Mouse (Mus musculus) layer of hippocampus, adult 11-12 months (tissue): Measurements from ENCODE around the gene Rnft1.
A peak's percentile ranks its signal among the peaks of the same experiment; 100 is the strongest.
"Not testable (repeated sequence)": the region's sequence is repeated elsewhere in the genome, so short reads cannot be mapped to it uniquely, and the experiment has no call there.

Source experiments
- DNase-seq: peaks from one replicate; pipeline ENCODE4 v3.0.0; 2022; ENCODE audit warnings: low spot score

Rnft1 gene

DNA sequence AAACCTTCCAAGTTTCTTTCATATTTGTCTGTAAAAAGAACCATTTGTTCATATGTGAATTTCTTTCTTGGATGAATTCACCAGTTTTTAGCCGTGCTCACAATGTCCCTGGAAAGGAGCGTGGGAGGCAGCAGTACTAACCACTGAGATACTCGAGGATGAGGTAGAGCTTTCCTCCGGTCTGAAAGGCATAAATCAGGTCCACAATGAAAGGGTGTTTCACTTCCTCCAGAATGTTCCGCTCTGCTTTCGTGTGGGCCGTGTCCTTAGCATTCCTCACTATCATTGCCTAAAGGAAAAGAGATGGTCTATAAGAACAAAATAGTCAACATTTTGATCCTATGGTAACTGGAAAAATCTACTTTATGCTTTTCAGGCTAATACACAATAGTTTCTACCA is 35.3 kb downstream of the Rnft1 start:
- no peak for DNase-seq

DNA sequence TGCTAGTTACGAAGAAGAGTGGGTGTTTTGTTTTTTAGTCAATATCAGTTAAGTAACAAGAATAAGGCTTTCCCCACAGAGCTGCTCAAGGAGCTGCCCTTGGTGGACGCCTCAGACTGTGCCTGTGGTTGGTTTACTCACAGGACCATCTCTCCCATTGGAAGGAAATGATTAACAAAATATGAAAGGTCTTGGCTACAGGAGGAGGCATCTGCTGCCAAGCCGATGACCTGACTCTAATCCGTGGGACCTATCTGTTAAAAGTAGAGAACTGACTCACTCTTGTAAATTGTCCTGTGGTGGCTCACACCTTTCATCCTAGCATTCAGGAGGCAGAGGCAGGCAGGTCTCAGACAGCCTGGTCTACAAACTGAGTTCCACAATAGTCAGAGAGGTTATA is 43.1 kb downstream of the Rnft1 start:
- no peak for DNase-seq

DNA sequence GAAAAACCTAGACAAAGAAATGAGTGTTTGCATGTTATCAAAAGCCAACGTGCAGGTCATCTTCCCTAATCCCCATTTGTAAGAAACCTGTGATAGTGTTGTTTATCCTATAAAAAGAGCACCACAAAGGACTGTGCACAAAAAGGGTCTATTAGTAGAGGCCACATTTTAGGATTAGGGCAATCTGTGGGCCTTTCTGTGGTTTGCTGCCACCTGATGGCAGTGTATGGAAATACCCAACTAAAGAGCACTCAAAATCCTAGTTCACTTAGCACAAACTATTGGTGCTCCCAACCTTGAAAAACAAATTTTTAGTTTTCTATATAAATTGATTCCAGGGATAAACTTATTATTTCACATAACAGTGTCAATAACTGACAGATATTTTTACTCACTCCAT is 48.4 kb downstream of the Rnft1 start:
- DNase-seq = no peak

DNA sequence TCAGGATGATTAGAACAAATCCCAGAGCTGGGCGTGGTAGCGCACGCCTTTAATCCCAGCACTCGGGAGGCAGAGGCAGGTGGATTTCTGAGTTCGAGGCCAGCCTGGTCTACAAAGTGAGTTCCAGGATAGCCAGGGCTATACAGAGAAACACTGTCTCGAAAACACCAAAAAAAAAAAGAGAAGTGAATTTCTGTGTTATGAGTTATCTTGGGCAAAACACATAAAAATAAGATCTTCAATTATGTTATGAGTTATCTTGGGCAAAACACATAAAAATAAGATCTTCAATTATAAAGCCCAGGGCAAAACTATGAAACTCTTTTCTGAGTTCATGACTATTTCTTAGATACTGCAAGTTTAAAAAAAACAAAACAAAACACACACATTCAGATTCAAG is 48.8 kb downstream of the Rnft1 start:
- not testable (repeated sequence) for DNase-seq

DNA sequence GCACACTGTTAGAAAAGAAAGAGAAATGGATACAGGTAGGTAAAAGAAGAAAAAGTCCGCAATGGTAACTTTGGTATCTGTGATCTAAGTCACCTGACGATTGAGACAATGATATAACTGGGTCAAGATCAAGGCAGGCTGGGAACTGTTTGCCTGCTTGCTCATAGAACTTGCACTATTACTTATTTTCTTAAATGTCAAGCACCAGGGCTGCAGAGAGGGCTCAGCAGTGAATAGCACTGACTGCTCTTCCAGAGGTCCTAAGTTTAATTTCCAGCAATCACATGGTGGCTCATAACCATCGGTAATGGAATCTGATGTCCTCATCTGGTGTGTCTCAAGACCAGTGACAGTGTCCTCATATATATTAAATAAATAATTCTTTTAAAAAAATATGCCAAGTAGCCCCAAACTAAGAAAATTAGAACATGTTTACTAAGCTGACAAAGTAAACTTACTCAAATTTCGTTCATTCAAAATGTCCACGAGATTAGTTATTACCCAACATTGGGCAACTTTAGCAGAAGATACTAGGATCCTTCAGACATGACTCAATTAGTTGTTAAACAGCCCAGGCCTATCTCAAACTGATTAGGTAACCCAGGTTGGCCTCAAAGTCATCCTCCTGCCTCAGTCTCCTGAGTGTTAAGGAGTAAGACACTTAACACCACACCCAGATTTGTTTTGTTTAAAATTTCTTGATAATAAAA is 49.9 kb downstream of the Rnft1 start:
- no peak for DNase-seq

DNA sequence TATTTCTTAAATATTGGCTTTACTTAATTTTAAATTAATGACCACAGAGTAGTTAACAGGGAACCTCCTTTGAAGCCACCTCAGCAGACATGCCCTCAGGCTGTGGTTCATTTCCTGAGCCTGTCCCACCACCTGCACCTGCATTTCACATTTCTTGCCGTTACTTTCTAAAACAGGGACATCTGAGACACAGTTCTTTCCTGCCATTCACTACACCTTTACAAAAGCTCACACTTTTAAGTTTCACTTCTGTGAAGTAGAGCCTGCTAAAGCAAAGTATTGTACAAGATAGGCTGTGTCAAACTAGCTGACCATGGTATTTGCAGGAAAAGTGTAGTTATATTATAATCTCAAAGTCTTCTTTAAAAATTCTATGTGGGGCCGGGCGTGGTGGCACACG is 54.3 kb downstream of the Rnft1 start:
- DNase-seq = no peak

DNA sequence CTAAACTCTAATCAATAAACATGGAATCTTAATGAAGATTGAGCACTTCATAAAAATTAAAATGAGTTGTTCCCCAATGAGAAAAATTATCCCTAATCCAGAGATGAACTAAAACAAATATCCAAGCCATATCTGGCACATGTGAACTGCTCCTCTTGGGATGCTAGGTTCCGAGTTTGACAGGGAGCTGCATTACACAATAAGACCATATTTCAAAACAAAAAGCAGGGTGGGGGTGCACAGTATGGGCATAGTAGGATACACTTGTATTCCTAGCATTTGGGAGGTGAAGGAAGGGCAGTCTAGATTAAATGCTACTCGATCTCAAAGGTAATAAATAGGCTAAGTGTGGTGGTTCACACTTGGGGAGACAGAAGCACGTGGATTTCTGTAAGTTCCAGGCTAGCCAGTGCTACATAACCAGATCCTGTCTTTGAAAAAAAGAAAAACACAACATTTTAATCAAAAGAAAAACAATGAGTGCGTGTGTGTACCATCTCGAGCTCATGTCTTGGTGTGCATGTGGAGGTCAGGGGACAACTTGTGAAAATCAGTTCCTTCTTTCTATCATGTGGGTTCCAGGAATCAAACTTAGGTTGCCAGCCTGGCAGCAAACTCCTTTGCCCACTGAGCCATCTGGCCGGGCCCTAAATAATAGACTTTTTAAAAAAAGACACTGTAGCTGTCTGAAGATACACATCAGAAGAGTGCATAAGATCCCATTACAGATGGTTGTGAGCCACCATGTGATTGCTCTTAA is 55.4 kb downstream of the Rnft1 start:
- no peak for DNase-seq

DNA sequence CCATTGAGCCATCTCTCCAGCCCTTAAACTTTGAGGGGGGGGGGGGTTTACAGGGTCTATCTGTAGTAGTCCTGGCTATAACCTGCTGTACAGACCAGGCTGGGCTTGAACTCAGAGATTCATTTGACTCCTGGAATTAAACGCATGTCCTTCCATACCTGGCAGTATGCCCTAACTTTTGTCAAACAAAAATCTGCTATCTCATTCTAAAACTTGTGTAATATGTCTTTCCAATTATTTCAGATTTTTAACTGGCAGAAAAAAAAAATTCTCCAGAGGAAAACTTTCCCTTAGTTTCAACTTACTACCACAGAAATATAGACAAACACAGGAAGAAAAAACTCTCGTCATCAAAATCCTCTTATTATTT is 56.0 kb downstream of the Rnft1 start:
- DNase-seq = no peak

DNA sequence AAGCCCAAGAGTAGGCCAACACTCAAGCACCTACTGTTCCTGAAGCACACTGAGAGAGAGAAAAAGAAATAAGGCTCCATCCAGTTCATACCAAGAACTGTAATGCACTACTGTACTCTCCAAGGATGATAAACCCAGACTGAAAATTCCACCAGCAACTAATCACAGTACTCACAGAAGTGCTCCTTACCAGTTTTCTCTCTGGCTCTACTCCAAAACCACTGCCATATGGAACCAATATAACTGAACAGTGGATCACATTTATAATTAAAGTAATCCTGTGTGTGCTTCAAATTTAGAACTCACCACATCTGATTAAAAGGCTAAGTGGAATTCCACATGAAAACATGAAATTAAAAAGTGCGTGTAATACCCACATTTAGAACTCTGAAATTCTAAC is 58.4 kb downstream of the Rnft1 start:
- no peak for DNase-seq

DNA sequence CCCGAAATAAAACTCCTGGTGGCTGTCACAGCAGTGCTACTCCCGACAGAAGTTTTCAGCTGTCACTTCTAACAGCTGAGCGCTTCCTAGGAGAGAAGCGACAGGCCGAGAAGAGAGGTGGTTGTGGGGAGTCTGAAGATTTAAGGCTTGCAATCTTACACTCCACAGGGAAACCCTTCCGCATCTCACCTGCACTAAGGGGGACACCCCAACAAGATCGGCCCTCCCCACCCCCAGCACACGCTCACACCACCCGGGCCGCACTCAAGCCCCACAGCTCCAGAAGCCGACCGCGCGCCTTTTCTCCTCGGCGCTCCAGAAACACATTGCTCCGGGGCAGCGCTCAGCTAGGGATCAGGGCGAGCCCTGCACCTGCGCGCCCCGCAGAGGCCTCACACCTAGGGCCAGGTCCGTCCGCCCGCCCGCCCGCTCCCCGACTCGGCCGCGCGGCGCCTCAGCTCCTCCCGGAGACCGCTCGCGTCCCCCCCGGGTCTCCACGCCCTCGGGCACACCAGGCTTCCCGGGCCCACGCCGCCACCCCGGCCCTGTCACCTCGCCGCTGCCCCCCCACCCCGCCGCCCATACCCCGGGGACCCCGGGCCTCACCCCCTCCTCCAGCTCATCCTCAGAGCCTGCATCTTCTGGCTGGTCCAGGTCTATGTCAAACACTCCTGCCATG is 59.6 kb downstream of the Rnft1 start:
- peak; percentile 31 for DNase-seq

DNA sequence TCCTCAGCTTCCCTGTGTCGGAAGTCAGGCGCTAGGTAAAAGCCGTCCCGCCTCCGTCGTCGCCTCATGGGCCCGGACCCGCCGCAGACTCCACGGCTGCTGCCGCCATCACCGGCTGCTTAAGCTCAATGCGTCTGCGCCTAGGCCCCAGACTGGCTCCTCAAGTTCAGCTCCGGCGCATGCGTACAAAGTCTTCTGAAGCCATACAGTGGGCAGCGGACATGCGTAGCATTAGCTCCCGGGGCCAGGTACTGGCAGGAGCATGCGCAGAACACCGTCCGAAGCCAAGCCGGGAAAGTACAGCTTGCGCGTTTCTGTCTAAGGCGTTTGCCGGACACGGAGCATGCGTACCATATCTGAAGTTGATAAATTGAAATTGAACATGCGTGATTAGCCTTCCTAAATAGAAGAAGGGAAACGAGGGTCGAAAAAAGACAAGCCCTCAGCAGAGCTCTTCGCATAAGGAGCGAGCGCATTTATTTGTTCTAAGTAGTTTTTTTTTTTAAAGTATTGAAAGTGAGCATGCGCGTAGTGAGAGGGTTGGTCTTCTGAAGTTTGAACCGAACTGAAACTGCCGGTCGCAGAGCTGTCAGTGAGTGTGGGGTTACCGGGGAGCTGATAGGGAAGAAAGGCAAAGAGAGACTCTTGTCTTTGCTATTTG is 60.3 kb downstream of the Rnft1 start, which contains the start of the genes Rps6kb1 and Tubd1:
TSS of gene Rps6kb1 (minus strand) at position 167 of the 661 bp plus-strand sequence.
TSS of gene Tubd1 (plus strand) at position 353 of the 661 bp plus-strand sequence.
- peak; percentile 99 for DNase-seq

DNA sequence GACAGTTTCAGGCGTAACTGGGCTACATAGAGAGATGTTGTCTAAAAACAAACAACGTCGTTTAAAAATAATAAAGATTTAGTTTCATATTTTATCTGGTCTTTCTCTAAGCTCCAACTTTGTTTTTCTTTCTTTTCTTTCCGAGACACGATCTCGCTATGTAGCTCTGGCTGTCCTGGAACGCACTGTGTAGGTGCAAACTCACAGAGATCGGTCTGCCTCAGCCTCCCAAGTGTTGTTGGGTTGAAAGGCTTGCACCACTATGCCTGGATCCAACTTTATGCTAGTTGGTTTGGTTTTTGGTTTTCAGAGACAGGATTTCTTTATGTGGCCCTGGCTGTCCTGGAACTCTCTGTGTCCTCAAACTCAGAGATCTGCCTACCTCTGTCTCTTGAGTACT is 61.1 kb downstream of the Rnft1 start:
- DNase-seq = no peak

DNA sequence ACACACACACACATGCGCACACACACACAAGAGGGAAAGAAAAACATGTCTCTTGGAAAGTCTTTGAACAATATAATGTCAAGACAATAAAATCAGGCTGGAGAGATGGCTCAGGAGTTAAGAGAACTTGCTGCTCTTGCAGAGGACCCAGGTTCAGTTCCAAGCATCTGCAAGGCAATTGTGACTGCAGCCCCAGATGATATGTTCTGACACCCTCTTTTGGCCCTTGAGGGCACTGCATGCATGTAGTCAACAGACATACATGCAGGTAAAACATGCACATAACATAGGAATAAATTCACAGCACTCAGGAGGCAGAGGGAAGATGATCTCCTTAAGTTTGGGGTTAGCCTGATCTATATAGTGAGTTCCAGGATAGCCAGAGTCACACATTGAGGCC is 63.0 kb downstream of the Rnft1 start:
- no peak for DNase-seq
